Mouse (Mus musculus) naive thymus-derived CD4-positive, alpha-beta T cell, adult 5 months (primary cell): Measurements from ENCODE around the gene Obp2a. TPM values are rescaled to one million over a fixed set of nuclear protein-coding genes. Genes with fewer than 3 reads are reported as not detected.

ENCODE experiments used
- polyA plus RNA-seq: library from polyadenylated mRNA; unstranded; fragments of 100-300 nt; shearing (Covaris generic); gene quantifications from one replicate; pipeline ENCODE4 v1.2.1, GENCODE M21; 2017

The Obp2a gene
- not detected for polyA plus RNA-seq

DNA sequence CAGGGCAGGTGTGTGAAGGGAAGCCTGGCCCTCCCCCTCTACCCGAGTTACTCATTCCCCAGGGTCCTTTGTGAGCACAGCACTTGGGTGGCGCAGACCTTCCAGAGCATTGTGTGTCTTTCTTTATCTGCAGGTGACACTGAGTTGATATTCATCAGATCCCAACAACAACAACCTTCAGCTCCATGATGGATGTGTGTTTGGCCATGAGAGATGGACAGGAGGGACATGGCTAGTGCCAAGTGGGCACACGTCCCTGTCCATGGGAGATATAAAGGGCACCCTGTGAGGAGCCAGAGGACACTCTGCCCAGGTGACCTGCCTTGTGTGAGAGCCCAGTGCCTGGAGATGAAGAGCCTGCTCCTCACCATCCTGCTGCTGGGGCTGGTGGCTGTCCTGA lies at the start of gene Obp2a:
TSS of gene Obp2a (plus strand) at position 301 of the 400 bp plus-strand sequence.

DNA sequence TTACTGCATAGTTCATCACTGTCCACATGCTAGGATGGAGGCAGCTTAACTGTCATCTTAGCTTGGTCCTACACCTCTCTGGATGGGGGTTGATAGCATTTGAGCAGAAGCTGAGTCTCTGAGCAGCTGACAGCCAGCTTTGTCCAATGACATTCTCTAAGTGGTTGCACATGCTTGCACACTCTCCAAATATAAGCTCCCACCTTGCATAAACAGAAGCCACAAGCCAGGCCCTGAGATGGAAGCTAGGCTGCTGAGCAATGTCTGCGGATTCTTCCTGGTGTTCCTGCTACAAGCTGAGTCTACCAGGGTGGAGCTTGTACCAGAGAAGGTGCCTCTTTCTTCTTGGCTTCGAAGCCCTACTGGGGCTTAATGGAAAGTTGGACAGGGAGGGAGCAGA lies 46.9 kb upstream of the Obp2a start, which contains the start of gene Lcn8:
TSS of gene Lcn8 (plus strand) at position 219 of the 400 bp plus-strand sequence.

DNA sequence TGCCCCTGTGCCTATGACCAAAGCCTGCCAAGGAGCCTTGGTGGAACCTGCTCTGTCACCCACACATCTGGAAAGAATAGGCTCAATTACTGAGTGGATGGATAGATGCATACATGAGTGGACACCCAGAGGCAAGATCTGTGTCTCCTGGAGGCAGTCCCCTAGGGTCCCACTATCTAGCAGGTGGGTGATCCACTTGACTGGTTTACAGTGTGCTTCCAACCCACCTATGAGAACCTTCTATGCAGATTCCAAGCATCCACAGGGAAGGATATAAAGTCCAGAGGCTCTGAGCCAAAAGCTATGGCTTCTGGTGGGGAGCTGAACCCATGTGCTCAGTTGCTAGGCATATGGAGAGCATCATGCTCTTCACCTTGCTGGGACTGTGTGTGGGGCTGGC lies 42.2 kb upstream of the Obp2a start, which contains the start of gene Lcn5:
TSS of gene Lcn5 (plus strand) at position 301 of the 400 bp plus-strand sequence.

DNA sequence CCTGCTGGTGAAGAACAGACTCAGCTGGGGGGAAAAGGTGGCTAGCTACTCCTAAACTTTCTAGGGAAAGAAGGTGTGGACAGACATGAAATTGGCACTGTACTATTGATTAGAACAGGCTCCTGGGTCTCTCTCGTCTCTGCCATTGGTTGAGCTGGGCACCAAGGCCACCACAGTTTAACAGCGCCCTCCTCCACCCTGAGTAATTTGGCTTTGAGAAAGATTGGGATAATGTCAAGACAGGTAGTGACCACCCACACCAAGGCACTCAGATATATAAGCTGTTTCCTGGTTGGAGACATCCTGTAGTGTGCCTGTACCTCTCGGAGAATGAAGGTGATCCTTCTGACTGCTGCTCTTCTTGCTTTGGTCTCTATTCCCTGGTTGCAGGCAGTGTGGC lies 23.4 kb upstream of the Obp2a start, which contains the start of gene Lcn6:
TSS of gene Lcn6 (plus strand) at position 301 of the 400 bp plus-strand sequence.

DNA sequence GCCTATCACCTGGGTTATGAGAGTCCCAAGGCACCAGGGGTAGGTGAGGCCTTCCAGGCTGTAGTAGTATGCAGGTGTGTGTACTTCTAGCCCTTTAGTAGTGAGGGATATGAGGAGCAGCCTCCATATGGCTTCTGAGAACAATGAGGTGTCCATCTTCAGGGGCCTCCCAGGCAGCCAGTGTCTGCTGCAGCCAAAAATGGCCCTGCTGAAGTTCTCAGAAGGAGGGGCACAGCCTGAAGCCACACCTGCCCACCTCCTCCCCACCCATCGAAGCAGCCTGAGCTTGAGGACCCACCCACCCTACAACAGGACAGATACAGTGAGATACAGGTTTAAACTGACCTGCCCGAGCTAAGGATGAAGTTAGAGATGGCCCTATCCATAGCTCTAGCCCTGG lies 17.4 kb upstream of the Obp2a start, which contains the start of gene Lcn10:
TSS of gene Lcn10 (plus strand) at position 301 of the 400 bp plus-strand sequence.

DNA sequence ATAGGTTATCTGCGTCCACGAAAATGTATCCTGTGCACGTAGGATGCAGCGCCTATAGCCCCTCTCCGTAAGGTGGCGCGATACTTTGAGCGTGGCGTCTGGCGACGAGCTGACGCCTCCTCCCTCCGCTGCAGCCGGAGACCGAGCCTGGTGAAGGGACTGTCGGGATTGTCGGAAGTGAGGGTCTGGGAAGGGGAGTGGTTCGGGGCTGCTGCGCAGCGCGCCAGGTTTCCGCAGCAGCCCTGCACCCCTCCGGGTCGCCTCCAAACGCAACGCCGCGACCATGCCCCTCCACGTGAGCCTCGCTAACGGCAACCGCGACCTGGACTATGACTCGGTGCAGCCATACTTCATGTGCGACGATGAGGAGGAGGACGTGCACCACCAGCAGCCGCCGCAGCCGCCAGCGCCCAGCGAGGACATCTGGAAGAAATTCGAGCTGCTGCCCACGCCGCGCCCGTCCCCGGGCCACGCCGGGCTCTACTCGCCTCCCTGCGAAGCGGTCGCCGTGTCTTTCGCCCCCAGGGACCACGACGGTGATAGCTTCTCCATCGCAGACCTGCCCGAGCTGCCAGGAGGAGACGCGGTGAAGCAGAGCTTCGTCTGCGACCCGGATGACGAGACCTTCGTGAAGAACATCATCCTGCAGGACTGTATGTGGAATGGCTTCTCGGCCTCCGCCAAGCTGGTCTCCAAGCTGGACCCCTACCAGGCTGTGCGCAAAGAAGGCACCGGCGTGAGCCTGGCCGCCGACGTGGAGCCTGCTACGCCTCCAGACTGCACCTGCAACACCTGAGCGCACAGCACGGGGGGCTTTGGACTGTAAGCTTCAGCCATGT lies 7.0 kb downstream of the Obp2a start, which contains the start of gene Bmyc:
TSS of gene Bmyc (plus strand) at position 97 of the 839 bp plus-strand sequence.

DNA sequence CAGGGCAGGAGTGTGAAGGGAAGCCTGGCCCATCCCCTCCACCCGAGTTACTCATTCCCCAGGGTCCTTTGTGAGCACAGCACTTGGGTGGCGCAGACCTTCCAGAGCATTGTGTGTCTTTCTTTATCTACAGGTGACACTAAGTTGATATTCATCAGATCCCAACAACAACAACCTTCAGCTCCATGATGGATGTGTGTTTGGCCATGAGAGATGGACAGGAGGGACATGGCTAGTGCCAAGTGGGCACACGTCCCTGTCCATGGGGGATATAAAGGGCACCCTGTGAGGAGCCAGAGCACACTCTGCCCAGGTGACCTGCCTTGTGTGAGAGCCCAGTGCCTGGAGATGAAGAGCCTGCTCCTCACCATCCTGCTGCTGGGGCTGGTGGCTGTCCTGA lies 36.9 kb downstream of the Obp2a start, which contains the start of gene Obp2b:
TSS of gene Obp2b (plus strand) at position 301 of the 400 bp plus-strand sequence.

Other genes starting within 250 kb of the Obp2a start
- gene Clic3, start 243.2 kb upstream of the Obp2a start, polyA plus RNA-seq = 5.1 TPM
- 74.5 TPM for gene Paxx, start 238.9 kb upstream of the Obp2a start, polyA plus RNA-seq
- gene Ptgds, start 230.0 kb upstream of the Obp2a start, polyA plus RNA-seq = not detected
- not detected for gene Lcn12, start 206.1 kb upstream of the Obp2a start, polyA plus RNA-seq
- gene Fbxw5, start 199.3 kb upstream of the Obp2a start, polyA plus RNA-seq = 82.7 TPM
- gene C8g, start 198.3 kb upstream of the Obp2a start, polyA plus RNA-seq = 5.6 TPM
- gene Traf2, start 153.1 kb upstream of the Obp2a start, polyA plus RNA-seq = 61.5 TPM
- gene Edf1, start 142.2 kb upstream of the Obp2a start, polyA plus RNA-seq = 170 TPM
- gene Mamdc4, start 125.2 kb upstream of the Obp2a start, polyA plus RNA-seq = 1.4 TPM
- 55.4 TPM for gene Phpt1, start 124.8 kb upstream of the Obp2a start, polyA plus RNA-seq
- 0.17 TPM for gene Ajm1, start 118.3 kb upstream of the Obp2a start, polyA plus RNA-seq
- gene Rabl6, start 91.5 kb upstream of the Obp2a start, polyA plus RNA-seq = 59.7 TPM
- not detected for gene Ccdc183, start 82.4 kb upstream of the Obp2a start, polyA plus RNA-seq
- gene Tmem141, start 78.0 kb upstream of the Obp2a start, polyA plus RNA-seq = 2.2 TPM
- not detected for gene Fcna, start 72.0 kb upstream of the Obp2a start, polyA plus RNA-seq
- gene Lcn8, start 46.9 kb upstream of the Obp2a start, polyA plus RNA-seq = not detected
- gene Lcn5, start 42.1 kb upstream of the Obp2a start, polyA plus RNA-seq = not detected
- gene Lcn6, start 23.3 kb upstream of the Obp2a start, polyA plus RNA-seq = not detected
- not detected for gene Lcn10, start 17.3 kb upstream of the Obp2a start, polyA plus RNA-seq
- 27.5 TPM for gene Bmyc, start 6.7 kb downstream of the Obp2a start, polyA plus RNA-seq
- not detected for gene Obp2b, start 37.0 kb downstream of the Obp2a start, polyA plus RNA-seq
- not detected for gene Lcn3, start 65.5 kb downstream of the Obp2a start, polyA plus RNA-seq
- gene Lcn11, start 77.0 kb downstream of the Obp2a start, polyA plus RNA-seq = not detected
- gene Gm13539, start 82.2 kb downstream of the Obp2a start, polyA plus RNA-seq = not detected
- gene Glt6d1, start 115.8 kb downstream of the Obp2a start, polyA plus RNA-seq = not detected
- gene Lcn9, start 123.1 kb downstream of the Obp2a start, polyA plus RNA-seq = not detected
- gene Sohlh1, start 147.2 kb downstream of the Obp2a start, polyA plus RNA-seq = not detected
- gene Kcnt1, start 163.7 kb downstream of the Obp2a start, polyA plus RNA-seq = not detected